ENCODE assay signal across 27 mouse cellular contexts in genomic region chr2:17984774-17985173, GRCm38 (mm10). TPM values are rescaled to one million over a fixed set of nuclear protein-coding genes. Genes with fewer than 3 reads are reported as not detected.
"Had no signal": no experiment of that assay in that cellular context is flagged by ENCODE, and none has a peak within 500 bp of the region (broad histone marks: within the 10 kb centered on the region; RNA-seq: fewer than 3 reads in every experiment).

No protein-coding gene starts in this region.

- H3K4me3 ChIP-seq: hindbrain, embryonic 15.5 days; left cerebral cortex, adult 2 months; limb, embryonic 12.5 days; midbrain, embryonic 13.5 days; neural tube, embryonic 12.5 days; neural tube, embryonic 15.5 days; stomach, embryonic 15.5 days had no signal

- H3K9ac ChIP-seq: hindbrain, embryonic 15.5 days; limb, embryonic 12.5 days; liver, embryonic 14.5 days; liver, postnatal 0 days; lung, embryonic 14.5 days; midbrain, embryonic 13.5 days; neural tube, embryonic 12.5 days; neural tube, embryonic 15.5 days; stomach, embryonic 15.5 days had no signal

- DNase-seq: layer of hippocampus, postnatal 36 days; liver, postnatal 0 days; lung, embryonic 14.5 days; right cerebral cortex, adult 18-20 months; right cerebral cortex, postnatal 14 days; right cerebral cortex, postnatal 4 days; thymus, postnatal 25 days had no signal

- ATAC-seq: intestine, postnatal 0 days; liver, postnatal 0 days; lung, postnatal 0 days; midbrain, embryonic 13.5 days had no signal

- H3K9me3 ChIP-seq: hindbrain, embryonic 15.5 days; neural tube, embryonic 12.5 days; neural tube, embryonic 15.5 days; stomach, embryonic 15.5 days had no signal

- H3K4me2 ChIP-seq: hindbrain, embryonic 15.5 days; limb, embryonic 12.5 days; liver, embryonic 11.5 days; lung, embryonic 14.5 days; midbrain, embryonic 13.5 days; neural tube, embryonic 12.5 days; neural tube, embryonic 15.5 days; stomach, embryonic 15.5 days had no signal

- H3K4me1 ChIP-seq: hindbrain, embryonic 15.5 days; limb, embryonic 12.5 days; midbrain, embryonic 13.5 days; neural tube, embryonic 12.5 days; neural tube, embryonic 15.5 days; stomach, embryonic 15.5 days had no signal

- H3K27me3 ChIP-seq: hindbrain, embryonic 15.5 days; limb, embryonic 12.5 days; midbrain, embryonic 13.5 days; neural tube, embryonic 12.5 days; neural tube, embryonic 15.5 days; stomach, embryonic 15.5 days had no signal

- H3K27ac ChIP-seq: hindbrain, embryonic 15.5 days; left cerebral cortex, adult 2 months; limb, embryonic 12.5 days; liver, embryonic 14.5 days; macrophage; midbrain, embryonic 13.5 days; neural tube, embryonic 12.5 days; neural tube, embryonic 15.5 days; stomach, embryonic 15.5 days had no signal

- H3K36me3 ChIP-seq: hindbrain, embryonic 15.5 days; limb, embryonic 12.5 days; midbrain, embryonic 13.5 days; neural tube, embryonic 12.5 days; neural tube, embryonic 15.5 days; stomach, embryonic 15.5 days had no signal

RNA-seq across cellular contexts. Expression of gene H2al2a, which starts 12.0 kb away (rescaled TPM):
- total RNA-seq: layer of hippocampus, adult 8-10 months; layer of hippocampus, postnatal 10 days; layer of hippocampus, postnatal 36 days; left cerebral cortex, adult 2 months; left cerebral cortex, postnatal 10 days; left cerebral cortex, postnatal 36 days; megakaryocyte, adult 5-6 weeks; midbrain, postnatal 0 days had no signal
- polyA plus RNA-seq: hindbrain, embryonic 15.5 days; intestine, embryonic 14.5 days; intestine, postnatal 0 days; limb, embryonic 12.5 days; liver, embryonic 11.5 days; liver, embryonic 14.5 days; liver, postnatal 0 days; lung, embryonic 14.5 days; lung, postnatal 0 days; macrophage; midbrain, embryonic 13.5 days; midbrain, postnatal 0 days; neural tube, embryonic 12.5 days; neural tube, embryonic 15.5 days; stomach, embryonic 15.5 days; thymus, postnatal 0 days had no signal
